Mouse (Mus musculus) CH12.LX (cell line): ENCODE results near the gene Triobp.

Source experiments
- CHD1 ChIP-seq: IDR thresholded peaks from 2 replicates; pipeline ENCODE4 v1.6.1; 2012; ENCODE audit warnings: low read depth, low read length, improper control_type of control experiment, inconsistent platforms
- CTCF ChIP-seq, 2 experiments: IDR thresholded peaks in 1 of 2; conservative IDR thresholded peaks in 1 of 2; 2 replicates each; pipeline ENCODE4 v1.5.1; 2011 to 2012; ENCODE audit warnings: low read depth in 2 of 2, low read length in 2 of 2, improper control_type of control experiment in 1 of 2, inconsistent platforms in 1 of 2, mild to moderate bottlenecking in 1 of 2, moderate library complexity in 1 of 2
- EP300 ChIP-seq: IDR thresholded peaks from 2 replicates; pipeline ENCODE4 v1.6.1; 2011; ENCODE audit warnings: low read length, improper control_type of control experiment
- MAZ ChIP-seq: IDR thresholded peaks from 2 replicates; pipeline ENCODE4 v1.6.1; 2012; ENCODE audit warnings: low read depth, mild to moderate bottlenecking, inconsistent platforms, low read length, improper control_type of control experiment, moderate library complexity
- USF1 ChIP-seq: IDR thresholded peaks from 2 replicates; pipeline ENCODE4 v1.6.1; 2014; ENCODE audit warnings: low read depth, mild to moderate bottlenecking, inconsistent platforms, low read length, improper control_type of control experiment

DNA sequence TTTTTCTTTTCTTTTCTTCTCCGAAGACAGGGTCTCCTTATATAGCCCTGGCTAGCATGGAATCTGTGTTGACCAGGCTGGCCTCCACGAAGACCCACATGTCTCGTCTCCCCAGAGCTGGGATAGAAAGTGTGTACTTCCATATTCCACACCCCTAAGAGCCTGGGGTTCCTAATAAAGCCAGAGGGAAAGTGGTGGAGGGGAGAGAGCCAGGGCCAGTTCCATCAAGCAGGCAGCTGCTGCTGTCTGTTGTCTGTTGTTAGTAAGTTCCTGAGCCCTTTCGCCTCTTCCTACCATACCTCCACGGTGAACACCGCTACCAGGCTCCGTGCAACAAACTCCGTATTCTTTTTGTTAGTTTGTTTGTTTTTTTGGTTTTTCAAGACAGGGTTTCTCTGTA is 19.0 kb upstream of the Triobp start:
- no peak for TF ChIP-seq CHD1
- TF ChIP-seq EP300: no peak
- no peak for TF ChIP-seq USF1
- TF ChIP-seq CTCF (conservative IDR thresholded peaks at IDR 0.05 in 1 of 2, IDR thresholded peaks at IDR 0.05 in 1 of 2; ENCODE audit: low read depth in 2 of 2, low read length in 2 of 2): no peak
- no peak for TF ChIP-seq MAZ
